Mouse (Mus musculus) CD4-positive, CD25-positive, alpha-beta regulatory T cell, adult 9 weeks (primary cell): Measurements from ENCODE around the gene Fcamr. TPM values are rescaled to one million over a fixed set of nuclear protein-coding genes. Genes with fewer than 3 reads are reported as not detected.

Experiments used
- polyA plus RNA-seq: library from polyadenylated mRNA; unstranded; fragments of 100-300 nt; shearing (Covaris generic); gene quantifications from one replicate; pipeline ENCODE4 v1.2.1, GENCODE M21; 2017

Fcamr gene
- polyA plus RNA-seq, result 0.67 TPM

DNA sequence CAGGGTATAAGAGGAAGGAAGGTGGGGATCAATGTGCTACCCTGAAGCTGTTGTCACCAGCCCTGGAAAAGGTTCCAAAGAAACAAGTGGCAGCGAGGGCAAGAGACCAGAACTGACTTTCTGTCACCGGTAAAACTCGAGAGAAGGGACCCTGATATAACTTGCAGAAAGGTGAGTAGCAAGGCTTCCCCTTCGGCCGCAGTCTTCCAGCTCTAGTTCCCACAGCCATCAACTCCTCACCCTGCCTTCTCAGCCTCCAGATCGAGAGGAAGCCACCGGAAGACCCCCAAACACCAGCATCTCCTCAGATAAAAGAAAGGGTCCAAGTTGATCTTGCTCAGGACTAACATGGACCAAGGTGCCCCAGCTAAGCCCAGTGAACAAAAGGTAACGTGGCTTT, at the start of gene Fcamr:
Gene Fcamr (plus strand): TSS at position 301 of the 400 bp plus-strand sequence.

DNA sequence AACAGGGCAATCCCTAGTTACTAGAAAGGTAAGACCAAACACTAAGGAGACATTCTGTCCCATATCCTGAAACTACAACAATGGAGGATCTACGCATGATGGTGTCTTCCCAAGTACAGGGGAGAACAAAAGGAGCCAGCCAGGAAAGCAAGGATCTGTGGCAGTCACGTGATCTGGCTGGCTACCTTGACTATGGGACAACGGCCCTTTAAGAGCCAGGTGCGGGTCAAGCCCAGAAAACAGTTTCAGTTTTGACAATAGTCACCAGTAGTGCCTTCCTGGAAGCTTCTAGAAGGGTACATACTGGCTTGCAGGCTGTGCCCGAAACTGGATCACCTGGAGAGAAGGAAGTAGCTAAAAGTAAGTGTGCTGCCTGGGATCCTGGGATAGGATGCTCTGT, 25.7 kb downstream of the Fcamr start, which contains the start of gene Pigr:
Gene Pigr (plus strand): TSS at position 237 of the 400 bp plus-strand sequence.

Other genes starting within 250 kb of the Fcamr start
- gene Zp3r, start 171.3 kb upstream of the Fcamr start, polyA plus RNA-seq, result not detected
- gene C4bp, start 139.3 kb upstream of the Fcamr start, polyA plus RNA-seq, result 0.09 TPM
- not detected for gene Gm29427, start 85.1 kb upstream of the Fcamr start, polyA plus RNA-seq
- gene Yod1, start 83.6 kb upstream of the Fcamr start, polyA plus RNA-seq, result 7.0 TPM
- 6.1 TPM for gene Pfkfb2, start 71.6 kb upstream of the Fcamr start, polyA plus RNA-seq
- gene AA986860, start 68.9 kb upstream of the Fcamr start, polyA plus RNA-seq, result 0.71 TPM
- gene Pigr, start 25.8 kb downstream of the Fcamr start, polyA plus RNA-seq, result 0.14 TPM
- gene Fcmr, start 64.8 kb downstream of the Fcamr start, polyA plus RNA-seq, result 5.2 TPM
- gene Il24, start 86.6 kb downstream of the Fcamr start, polyA plus RNA-seq, result not detected
- not detected for gene Il20, start 110.5 kb downstream of the Fcamr start, polyA plus RNA-seq
- not detected for gene Il19, start 139.2 kb downstream of the Fcamr start, polyA plus RNA-seq
- 4.9 TPM for gene Il10, start 218.9 kb downstream of the Fcamr start, polyA plus RNA-seq